Mouse (Mus musculus) heart, postnatal 4 days (tissue): ENCODE data around the gene Akap9. TPM values are rescaled to one million over a fixed set of nuclear protein-coding genes. Genes with fewer than 3 reads are reported as not detected.
"Not testable (repeated sequence)": the region's sequence is repeated elsewhere in the genome, so short reads cannot be mapped to it uniquely, and the experiment has no call there.

Source experiments
- DNase-seq: peaks from one replicate; pipeline ENCODE4 v3.0.0; 2021
- total RNA-seq, 2 experiments: library from RNA; stranded (reverse); gene quantifications; 2 replicates each; pipeline ENCODE4 v1.2.3; 2021

Akap9 gene
- total RNA-seq, result 10 to 100 TPM; 49.3 to 49.6 TPM

DNA sequence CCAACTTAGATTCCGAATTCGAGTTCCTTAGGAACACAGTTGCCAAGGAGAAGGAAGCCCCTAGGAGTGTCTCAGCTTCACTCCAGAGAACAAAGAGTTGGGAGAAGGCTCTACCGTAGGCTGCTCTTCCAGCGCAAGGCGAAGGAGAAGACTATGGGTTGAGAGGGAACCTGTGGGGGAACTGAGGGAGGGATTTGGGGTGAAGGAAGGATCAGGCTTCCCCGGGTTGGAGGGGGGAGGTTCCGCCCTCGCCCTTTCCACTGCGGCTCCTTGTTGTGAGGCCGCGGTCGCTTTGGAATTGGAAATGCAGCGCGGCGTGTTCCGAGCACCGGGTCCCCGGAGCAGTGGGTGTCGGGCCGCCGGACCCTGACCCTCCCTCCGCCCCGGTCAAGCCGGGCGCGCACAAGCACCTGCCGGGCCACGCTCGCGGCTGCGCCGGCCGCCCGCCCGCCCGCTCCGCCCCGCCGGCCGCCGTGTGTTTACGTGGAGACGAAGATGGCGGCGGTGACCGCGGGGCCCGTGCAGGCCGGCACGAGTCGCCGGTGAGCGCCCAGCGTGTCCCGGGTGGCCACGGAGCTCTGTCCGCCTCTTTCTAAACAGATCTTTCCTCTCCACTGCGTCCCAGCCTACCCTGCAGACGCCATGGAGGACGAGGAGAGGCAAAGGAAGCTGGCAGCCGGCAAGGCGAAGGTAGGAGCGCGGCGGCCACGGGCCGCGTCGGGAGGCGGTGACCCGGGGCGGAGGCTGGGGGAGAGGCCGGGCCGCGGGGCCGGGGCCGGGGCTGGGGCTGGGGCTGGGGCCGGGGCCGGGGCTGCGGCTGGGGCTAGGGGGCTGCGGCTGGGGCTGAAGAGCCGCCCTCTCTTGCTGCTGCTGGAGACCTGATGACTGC lies at the start of gene Akap9:
Gene Akap9, plus strand, starts transcription at position 254 of the 889 bp plus-strand sequence.
- peak; percentile 74 for DNase-seq

DNA sequence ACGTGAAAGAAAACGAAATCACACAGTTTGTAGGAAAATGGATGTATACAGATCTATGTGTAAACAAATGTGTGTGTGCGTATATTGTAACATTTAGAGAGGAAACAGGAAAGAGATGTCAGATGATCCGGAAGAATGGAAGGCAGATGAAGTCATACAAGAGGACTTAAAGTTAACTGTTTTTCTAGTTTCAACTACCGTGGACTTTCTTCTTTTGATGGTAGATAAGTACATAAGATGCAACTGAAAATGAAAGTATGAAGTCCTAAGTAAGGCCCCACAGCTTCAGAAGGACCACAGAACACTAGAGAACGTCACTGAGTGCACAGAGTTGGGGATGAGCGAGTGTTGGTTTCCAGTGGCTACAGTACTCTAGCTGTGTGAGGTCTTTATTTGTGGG lies 41.0 kb upstream of the Akap9 start:
- not testable (repeated sequence) for DNase-seq

DNA sequence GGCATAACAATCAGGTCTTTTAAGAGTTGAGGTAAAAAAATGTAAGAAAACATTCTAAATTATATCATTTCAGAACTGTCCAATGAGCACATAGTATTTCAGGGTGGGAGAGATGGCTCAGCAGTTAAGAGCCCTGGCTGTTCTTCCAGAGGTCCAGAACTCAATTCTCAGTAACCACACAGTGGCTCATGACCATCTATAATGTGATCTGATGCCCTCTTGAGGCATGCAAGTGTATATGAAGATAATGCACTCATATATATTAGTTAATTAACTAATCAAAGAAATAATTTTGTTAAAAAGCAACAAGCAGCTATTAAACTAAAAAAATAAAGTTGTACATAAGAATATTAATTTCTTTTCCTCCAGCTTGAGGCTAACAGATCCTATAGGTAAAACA lies 38.7 kb upstream of the Akap9 start:
- DNase-seq, result no peak

DNA sequence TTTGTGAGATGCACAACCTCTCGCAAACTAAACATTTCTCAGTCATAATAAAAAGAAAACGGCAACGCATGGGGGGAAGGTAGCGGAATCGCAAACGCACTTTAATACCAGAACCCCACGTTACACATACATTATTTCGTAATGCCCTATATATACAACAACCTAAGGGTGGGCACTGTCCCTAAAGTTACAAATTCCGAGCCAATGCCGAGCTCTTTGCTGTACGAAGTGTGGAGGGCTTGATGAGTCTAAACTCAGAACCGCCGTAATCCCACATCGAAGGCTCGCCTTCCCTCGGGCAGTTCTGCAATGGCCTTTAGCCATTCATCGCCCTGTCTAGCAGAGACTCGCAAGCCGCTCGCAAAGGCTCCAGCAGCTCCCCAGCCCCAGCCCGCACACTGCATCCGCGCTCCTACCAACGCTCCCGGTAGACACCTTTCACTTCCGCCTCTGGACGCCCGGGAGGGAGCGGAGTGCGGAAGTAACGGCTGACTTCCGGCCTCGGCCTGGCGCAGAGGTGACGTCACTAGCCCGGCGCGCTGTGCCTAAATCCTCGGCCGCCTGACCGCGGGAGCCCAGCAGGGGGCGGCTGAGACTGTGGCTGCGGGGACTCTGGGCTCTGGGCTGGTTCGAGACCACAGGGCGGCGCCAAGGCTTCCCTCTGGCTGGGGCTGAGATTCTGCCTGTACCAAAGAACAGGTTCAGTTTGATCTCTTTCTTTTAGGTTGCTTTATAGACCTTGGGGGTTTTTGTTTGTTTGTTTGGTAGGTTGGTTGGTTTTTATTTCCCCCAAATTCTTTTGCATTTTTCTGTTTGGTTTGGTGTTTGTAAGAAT lies 34.2 kb upstream of the Akap9 start, which contains the start of gene Mterf1a:
Gene Mterf1a, minus strand, starts transcription at position 475 of the 835 bp plus-strand sequence.
- DNase-seq, result peak; percentile 43

DNA sequence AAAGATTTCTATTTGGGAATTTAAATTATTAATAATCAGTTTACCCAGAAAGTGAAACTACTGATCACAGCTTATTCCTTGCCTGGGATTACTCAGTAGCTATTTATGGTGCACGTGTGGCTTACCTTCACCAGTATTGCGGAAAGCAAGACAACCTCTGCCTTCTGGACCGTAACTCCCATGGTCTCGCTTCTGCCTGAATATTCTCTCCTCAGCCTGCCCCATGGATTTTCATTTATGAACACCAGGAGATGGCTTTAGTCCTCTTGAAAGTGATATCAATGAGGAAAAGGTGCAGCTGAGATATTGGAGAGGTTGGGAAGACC lies 33.6 kb upstream of the Akap9 start:
- DNase-seq, result not testable (repeated sequence)

DNA sequence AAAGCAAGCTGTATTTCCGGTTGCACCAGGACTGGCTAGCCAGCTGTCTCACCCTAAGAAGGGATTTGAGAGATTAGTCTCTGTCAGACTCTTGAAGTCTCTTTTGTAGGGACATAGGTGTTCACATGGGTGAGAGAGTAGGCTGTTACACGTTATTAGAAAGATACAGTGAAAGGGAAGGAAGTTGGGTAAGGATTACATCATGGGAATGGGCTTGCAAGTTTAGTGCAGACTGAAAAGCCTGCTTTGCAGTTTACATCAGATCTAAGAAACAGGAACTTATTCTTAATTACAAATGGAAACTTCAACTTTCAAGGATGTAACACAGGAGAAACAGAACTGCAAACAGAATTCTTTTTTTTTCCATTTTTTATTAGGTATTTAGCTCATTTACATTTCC lies 22.4 kb upstream of the Akap9 start:
- DNase-seq, result no peak

DNA sequence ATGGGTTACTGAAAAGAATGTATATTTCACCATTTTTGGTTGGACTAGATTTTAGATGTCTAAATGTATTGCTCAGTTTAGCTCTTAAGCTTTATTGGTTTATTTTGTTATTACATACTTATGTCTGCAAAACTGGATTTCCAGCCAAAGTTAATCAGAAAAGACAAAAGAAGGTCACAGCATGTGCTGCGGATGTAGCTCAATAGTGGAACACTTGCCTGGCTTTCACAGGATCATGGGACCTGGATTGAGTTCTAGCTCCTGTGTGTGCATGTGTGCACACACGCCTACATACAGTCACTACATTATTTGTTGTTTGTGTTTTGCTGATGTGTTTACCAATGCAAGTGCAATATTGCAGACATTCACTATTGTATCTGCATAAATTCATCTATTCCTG lies 5.5 kb upstream of the Akap9 start:
- DNase-seq, result no peak

DNA sequence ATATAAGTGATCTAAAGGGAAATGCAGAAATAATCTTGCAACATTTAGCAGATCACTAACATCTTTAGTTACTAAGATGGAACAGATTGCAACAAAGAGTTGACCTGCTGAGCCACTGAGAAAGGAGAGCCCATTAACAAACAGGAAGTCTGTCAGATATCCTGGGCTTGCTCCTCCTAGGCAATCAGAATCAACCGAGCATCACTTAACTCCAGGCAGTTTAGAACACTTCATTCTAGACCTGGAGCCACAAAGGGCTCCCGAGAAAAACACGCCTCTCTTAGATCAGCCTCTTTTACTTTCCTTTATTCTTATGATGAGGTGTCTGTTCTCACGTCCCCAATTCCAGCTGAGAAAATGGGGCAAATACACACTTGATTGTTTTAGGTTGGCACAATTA lies 1.2 kb upstream of the Akap9 start:
- DNase-seq, result no peak

DNA sequence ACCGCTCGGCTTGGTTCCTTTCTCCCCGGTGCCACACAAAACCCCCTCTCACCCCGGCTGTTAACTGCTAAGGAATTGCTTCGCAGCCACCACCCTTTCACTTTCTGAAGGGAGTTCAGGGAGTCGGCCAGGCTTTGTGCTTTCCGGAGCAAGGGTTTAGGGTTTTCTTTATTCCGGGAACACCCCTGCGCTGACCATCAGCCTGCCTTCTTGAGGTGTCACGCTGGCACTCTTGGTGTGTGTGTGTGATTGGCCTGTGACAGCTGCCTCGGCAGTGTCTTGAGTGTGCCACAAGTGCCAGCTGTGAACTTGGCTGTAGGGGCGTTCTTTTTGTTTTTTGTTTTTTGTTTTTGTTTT lies 814 bp downstream of the Akap9 start:
- DNase-seq, result peak; percentile 35

DNA sequence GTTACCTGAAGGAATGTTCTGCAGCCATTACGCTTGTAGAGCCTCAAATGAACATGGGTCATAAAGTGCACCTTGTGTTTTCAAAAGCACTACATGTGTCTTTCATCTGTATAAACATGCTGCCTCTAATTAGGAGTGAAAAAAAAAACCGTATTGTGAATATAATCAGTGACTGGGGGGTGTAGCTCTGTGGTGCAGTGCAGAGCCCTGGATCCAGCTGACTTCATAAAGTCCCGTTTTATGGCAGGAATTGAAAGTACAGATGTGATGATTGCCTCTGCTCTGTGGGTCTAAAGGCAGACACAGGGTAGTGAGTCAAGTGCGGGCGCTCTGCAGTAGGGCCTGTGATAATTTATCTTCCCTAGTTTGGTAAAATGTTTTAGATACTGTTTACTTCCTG lies 2.9 kb downstream of the Akap9 start:
- DNase-seq, result no peak

DNA sequence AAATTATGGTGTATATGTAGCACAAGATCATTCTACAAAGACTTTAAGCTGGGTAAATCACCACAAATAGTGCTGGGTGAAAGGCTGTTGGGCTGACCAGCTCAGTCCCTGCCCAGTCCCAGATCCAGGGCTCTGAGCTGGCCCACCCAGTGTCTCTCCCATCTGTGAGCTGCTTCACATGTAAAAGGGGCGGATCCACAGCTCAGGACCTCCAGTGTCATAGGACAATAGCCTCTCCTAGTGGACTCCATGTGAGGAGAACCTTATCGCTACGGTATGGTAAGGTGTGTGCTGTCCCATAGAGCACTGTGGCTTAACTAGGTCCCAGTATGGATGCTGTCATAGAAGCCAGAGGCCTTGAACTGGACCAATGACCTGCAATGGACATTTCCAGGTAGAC lies 3.8 kb downstream of the Akap9 start:
- DNase-seq, result no peak

DNA sequence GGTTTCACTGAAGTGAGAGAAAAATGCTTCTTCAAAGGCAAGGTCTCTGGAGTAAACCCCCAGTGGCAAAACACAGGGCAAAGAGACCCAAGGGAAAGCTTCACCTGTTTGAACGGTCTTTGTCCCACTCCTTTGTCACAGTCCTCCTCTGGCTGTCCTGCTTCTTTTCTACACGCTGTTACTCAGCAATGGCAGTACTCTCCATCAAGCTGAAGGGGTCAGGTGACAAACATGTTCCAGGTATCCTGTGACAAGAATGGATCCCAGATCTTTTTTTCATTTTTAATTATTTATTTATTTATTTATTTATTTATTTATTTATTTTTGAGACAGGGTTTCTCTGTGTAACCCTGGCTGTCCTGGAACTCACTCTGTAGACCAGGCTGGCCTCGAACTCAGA lies 5.7 kb downstream of the Akap9 start:
- no peak for DNase-seq

DNA sequence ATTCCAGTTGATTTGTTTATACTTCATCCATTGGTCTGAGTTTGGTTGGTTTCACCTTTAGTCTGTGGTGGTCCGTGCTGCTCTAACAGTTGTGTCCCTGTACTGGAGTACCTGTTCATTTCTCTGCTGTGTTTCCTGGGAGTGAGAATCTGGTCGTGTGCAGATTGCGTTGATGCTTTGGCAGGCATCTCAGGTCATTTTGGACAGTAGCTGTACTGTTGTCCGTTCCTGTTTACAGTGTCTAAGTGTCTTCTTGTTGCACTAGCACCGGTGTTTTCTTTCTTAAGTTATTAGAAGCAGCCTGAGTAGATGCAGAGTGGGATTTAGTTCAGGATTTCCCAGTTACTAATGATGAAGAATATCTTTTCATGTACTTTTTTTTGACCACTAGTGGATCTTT lies 7.4 kb downstream of the Akap9 start:
- DNase-seq, result no peak

DNA sequence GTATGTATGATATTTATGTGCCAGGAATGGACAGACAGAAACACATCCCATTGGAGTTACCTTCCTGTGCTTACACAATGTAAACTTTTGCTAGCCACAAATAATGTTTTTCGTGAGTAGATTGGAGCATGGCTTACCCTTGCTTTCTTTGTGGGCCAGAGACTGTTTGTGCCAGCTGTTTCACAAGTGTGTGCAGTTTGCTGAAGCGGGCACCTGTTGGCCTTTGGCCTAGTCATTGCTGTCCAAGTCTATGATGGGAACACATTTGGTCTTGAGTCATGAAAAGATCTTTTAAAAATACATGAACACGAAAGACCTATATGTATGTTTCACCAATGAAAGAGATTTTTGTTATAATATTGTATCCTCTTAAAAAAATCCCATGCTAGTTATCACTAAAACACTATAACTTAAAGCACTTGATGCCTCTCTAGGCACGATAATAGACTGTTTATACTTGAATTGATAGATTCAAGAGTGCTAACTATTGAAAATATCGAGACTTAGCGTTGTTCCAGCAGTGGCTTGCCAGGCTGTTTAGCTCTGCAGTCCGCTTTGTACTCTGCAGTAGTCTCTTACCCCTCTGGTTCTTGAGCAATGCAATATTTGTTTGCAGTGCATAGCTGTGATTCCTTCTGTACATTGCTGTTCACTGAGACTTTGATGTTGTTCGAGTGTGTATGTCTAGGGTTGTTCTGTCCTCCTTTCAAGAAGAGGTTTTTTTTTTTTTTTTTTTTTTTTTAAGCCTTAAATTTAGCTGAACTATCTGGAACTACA lies 8.1 kb downstream of the Akap9 start:
- no peak for DNase-seq

DNA sequence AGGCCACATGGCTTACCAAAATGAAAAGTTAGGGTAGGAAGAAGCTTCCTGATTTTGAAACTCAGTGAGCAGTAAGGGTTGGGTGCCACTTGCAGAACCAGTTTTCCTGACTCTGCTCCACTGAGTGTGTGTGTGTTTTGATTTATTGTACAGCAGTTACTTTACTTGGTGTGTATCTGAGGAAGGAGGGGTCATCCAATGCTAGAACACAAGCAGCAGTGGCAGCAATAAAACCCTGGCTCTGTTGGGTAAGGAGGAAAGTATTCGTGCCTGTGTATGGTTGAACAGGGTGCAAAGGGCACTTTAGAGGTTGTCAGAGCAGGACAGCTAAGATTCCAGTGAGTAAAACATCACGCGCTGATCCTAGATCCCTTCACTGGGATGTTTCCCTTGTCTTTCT lies 11.1 kb downstream of the Akap9 start:
- no peak for DNase-seq

DNA sequence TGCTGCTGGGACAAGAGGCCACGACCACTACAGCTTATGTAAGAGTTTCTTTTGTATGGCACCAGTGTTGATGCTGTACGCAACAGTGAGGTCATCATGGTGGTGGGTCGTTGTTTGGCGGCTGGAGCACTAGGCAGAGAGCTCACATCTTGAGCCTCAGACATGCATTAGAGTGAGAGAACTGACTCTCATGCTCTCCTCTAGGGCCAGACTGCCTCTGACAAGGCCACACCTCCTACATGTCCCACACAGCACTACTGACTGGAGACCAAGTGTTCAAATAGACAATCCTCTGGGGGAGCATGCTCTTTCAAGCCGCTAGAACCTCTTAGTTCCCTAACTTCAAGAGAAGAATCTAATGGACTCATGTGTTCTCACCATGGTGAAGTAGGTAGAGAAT lies 11.5 kb downstream of the Akap9 start:
- DNase-seq, result no peak

DNA sequence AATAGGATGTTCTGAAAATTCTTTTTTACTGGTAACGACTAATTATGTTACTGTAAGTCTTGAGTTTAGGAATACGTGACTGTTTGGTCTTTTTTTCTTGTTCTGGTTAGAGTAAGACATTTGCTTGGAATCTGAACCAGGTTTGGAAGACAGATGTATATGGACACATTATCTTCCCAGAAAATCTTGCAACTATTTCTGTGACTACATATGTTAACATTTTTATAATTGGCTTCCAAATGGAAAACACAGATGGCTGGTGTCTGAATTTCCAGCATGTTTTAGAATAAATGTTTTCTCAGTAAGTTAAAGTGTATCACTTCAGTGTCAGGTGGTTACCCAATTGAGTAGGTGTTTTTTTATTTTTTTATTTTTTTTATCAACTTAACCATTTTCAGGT lies 13.4 kb downstream of the Akap9 start:
- no peak for DNase-seq

DNA sequence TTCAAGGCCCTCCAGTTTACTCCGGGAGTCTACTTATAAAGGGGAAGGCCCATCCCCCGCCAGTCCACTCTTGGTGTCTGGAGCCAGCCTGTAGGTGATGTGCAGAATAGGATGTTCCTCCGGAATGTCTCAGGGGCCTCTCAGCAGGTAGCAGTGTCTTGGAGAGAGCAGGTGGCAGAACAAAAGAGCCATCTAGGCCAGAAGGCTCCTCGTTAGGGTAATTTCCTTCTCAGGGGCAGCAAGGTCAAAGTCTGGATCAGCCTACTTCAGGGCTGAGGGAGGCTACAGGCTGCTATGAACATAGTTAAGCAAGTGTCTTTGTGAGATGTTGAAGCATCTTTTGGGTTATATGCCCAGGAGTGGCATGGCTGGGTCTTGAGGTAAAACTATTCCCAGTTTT lies 15.3 kb downstream of the Akap9 start:
- not testable (repeated sequence) for DNase-seq

DNA sequence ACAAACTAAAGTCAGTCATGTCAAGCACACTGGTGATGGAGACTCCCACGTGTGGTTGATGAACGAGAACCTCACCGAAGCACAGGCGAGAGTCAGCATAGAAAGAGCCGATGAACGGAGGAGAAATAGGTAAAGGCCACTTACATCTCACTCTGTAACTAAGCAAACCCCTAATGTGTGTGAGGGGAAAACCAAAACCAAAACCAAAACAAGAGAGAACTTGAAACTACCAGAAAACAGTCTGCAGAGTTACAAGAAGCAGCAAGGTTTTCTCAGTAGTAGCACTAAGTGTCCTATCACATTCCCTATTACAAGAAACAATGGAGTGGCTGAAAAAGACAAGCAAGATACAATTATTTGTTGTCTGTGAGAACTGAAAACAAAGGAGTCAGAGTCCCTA lies 24.6 kb downstream of the Akap9 start:
- DNase-seq, result no peak

DNA sequence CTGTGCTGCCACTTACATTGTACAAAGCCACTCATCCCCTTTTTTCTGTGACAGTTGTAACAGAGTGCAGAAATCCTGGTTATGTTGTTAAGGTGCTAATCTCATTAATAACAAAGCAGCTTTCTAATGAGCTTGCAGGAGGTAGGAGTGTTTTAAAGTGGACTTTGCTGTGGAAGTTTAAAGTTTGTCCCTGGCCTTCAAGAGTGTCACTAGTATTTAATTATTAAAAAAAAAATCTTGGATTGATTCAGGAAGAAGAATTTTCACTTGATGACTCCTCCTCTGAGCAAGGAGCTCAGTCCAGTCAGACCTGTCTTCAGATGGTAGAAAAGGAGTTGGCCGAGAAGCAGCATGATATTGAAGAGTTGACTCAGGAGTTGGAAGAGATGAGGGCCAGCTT lies 26.7 kb downstream of the Akap9 start:
- no peak for DNase-seq

DNA sequence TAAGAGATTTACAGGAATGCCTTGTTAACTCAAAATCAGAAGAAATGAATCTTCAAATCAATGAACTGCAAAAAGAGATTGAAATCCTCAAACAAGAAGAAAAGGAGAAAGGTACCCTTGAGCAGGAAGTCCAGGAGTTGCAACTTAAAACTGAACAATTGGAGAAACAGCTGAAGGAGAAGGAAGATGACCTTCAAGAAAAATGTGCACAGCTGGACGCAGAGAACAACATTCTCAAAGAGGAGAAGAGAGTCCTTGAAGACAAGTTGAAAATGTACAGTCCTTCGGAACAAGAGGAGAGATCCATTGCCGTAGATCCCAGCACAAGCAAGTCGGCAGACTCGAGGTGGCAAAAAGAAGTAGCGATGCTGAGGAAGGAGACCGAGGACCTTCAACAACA lies 33.4 kb downstream of the Akap9 start:
- DNase-seq, result no peak

DNA sequence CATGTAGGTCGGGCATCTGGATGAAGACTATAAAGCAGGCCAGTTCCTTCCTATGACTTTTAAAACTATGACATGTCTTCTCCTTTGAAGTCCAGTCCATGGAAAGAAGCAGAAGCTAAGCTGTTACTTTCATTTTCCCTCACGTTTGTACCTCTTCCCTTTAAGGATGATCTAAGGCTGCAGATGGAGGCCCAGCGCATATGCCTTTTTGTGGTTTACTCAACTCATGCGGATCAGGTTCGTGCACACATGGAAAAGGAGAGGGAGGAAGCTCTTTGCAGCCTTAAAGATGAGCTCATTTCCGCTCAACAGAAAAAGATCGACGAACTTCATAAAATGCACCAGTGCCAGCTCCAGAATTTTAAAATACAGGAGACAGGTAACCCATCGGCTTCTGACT lies 40.6 kb downstream of the Akap9 start:
- DNase-seq, result no peak

DNA sequence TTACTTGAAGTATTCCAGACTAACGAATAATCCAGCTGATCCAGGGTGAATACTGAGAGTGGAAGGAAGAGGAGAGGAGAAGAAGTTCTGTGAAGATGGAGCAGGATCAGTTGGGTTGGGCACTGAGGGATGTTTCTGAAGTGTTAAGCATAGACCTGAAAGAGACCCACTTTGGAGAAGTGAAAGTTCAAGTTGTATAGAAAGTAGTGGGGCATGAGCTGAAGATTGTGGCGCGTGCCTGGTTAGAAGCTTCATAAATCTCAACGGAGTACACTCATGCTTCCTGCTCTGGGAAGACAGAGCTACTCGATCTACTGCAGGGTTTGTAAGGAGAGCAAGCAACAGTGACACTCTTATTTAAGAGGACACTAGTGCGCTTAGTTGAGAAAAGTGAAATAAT lies 41.3 kb downstream of the Akap9 start:
- DNase-seq, result no peak
